In genomic region chr14:45996760-45997159, GRCm38 (mm10) we compare ENCODE assay signal across 10 mouse cellular contexts.
DNase-seq lines count a peak whose midpoint lies in the region; ATAC-seq and TF ChIP-seq lines count a peak whose summit lies in the region.
"Had no signal": no experiment of that assay in that cellular context is flagged by ENCODE, and none has a peak within 500 bp of the region (broad histone marks: within the 10 kb centered on the region; RNA-seq: fewer than 3 reads in every experiment).

No protein-coding gene starts in this region.

- no peaks in the 10 kb centered on the region for H3K27me3 ChIP-seq in hindbrain, embryonic 16.5 days (replicated peaks; ENCODE audit: control insufficient read depth, insufficient read depth, low read length)
- no peaks in the 10 kb centered on the region for H3K27me3 ChIP-seq in hindbrain, embryonic 10.5 days (ENCODE audit: insufficient read depth, poor library complexity, severe bottlenecking)
- H3K27me3 ChIP-seq in kidney, adult 2 months (replicated peaks; ENCODE audit: control insufficient read depth, insufficient read depth, low read length): no peaks in the 10 kb centered on the region
- H3K27me3 ChIP-seq: hindbrain, embryonic 15.5 days had no signal

- no peak overlapping the region for H3K27ac ChIP-seq in hindbrain, embryonic 16.5 days (ENCODE audit: low read depth, low read length)
- no peak overlapping the region for H3K27ac ChIP-seq in hindbrain, embryonic 10.5 days
- H3K27ac ChIP-seq in kidney, adult 2 months (ENCODE audit: insufficient read depth, low read depth, low read length): peak overlapping the region; percentile 78
- H3K27ac ChIP-seq: hindbrain, embryonic 15.5 days had no signal

- intact Hi-C loops in left cerebral cortex, postnatal 14 days (cut with DNase I): loop anchor here (10.0 kb wide), 1 partner anchor 388 kb away; no protein-coding TSS in a partner anchor

- WGBS in hindbrain, embryonic 16.5 days: 61% methylated on average over 5 of the region's 5 CpGs
- 71% methylated on average over 5 of the region's 5 CpGs for WGBS in hindbrain, embryonic 10.5 days
- 16% methylated on average over 5 of the region's 5 CpGs for WGBS in kidney, adult 2 months

- H3K4me2 ChIP-seq in hindbrain, embryonic 16.5 days (ENCODE audit: low read length): no peak overlapping the region
- H3K4me2 ChIP-seq: hindbrain, embryonic 15.5 days had no signal

- no peaks in the 10 kb centered on the region for H3K9me3 ChIP-seq in hindbrain, embryonic 16.5 days (ENCODE audit: control insufficient read depth, low read length)
- no peaks in the 10 kb centered on the region for H3K9me3 ChIP-seq in hindbrain, embryonic 10.5 days
- H3K9me3 ChIP-seq: hindbrain, embryonic 15.5 days had no signal

- TF ChIP-seq POLR2A in kidney, adult 2 months (IDR thresholded peaks at IDR 0.05; ENCODE audit: low read depth, low read length): no peak

- H3K9ac ChIP-seq in hindbrain, embryonic 16.5 days (ENCODE audit: low read depth, low read length): no peak overlapping the region
- H3K9ac ChIP-seq: hindbrain, embryonic 15.5 days had no signal

- no peak for TF ChIP-seq CTCF in kidney, adult 2 months (conservative IDR thresholded peaks at IDR 0.05; ENCODE audit: insufficient read depth, insufficient read length, low read depth, low read length)

- no peaks in the 10 kb centered on the region for H3K36me3 ChIP-seq in hindbrain, embryonic 16.5 days (ENCODE audit: control insufficient read depth, insufficient read depth, low read length)
- no peaks in the 10 kb centered on the region for H3K36me3 ChIP-seq in hindbrain, embryonic 10.5 days
- H3K36me3 ChIP-seq in kidney, adult 2 months (ENCODE audit: control insufficient read depth, insufficient read depth, low read length): no peaks in the 10 kb centered on the region
- H3K36me3 ChIP-seq: hindbrain, embryonic 15.5 days had no signal

- no peaks in the 10 kb centered on the region for H3K4me1 ChIP-seq in hindbrain, embryonic 16.5 days (ENCODE audit: control insufficient read depth, insufficient read depth, low read depth, low read length)
- H3K4me1 ChIP-seq in hindbrain, embryonic 10.5 days (replicated peaks): no peaks in the 10 kb centered on the region
- peaks cover 9% of the 10 kb centered on the region; the same call in 1 of the 2 replicates for H3K4me1 ChIP-seq in kidney, adult 2 months (ENCODE audit: control insufficient read depth, insufficient read depth, low read length)
- H3K4me1 ChIP-seq: hindbrain, embryonic 15.5 days had no signal

- no peak for DNase-seq in hindbrain, embryonic 10.5 days (ENCODE audit: low spot score)
- peak; percentile 75 for DNase-seq in adrenal gland, postnatal 10 days
- DNase-seq in kidney, adult 2 months: peak; percentile 96
- DNase-seq in mesoderm, embryonic 11.5 days (ENCODE audit: low read depth, low spot score): peak; percentile 79
- no peak for DNase-seq in B cell, adult 2 months
- DNase-seq in frontal cortex, adult 2 months (ENCODE audit: extremely low spot score in 1 of 2, low spot score in 1 of 2): no peak
- DNase-seq in left cerebral cortex, postnatal 14 days (ENCODE audit: low spot score in 2 of 2): no peak
- DNase-seq: thymus, adult 2 months had no signal

- ATAC-seq in hindbrain, embryonic 16.5 days: peak; percentile 24; the same call in 1 of the 2 replicates

- H3K4me3 ChIP-seq in hindbrain, embryonic 16.5 days (ENCODE audit: low read length): no peak overlapping the region
- no peak overlapping the region for H3K4me3 ChIP-seq in hindbrain, embryonic 10.5 days
- H3K4me3 ChIP-seq in kidney, adult 2 months (ENCODE audit: insufficient read depth, low read depth, low read length): no peak overlapping the region
- H3K4me3 ChIP-seq: hindbrain, embryonic 15.5 days had no signal

Comparison
In these comparisons a context has a peak if more than half of its experiments do, and no peak if none do; other contexts are left out.
1. DNase-seq: peak in adrenal gland, postnatal 10 days (single experiment), kidney, adult 2 months (single experiment) and mesoderm, embryonic 11.5 days (single experiment); none in hindbrain, embryonic 10.5 days (single experiment), B cell, adult 2 months (0 of 2), frontal cortex, adult 2 months (0 of 2) and left cerebral cortex, postnatal 14 days (0 of 2).